Mouse (Mus musculus) myocyte (in vitro differentiated cells): ENCODE measurements around the gene Gm13288.

ENCODE experiments used
- MYOD1 ChIP-seq, 3 experiments: IDR thresholded peaks; one replicate each; pipeline ENCODE4 v1.6.1; 2011; ENCODE audit warnings: control low read depth in 2 of 3, low read depth in 2 of 3, mild to moderate bottlenecking in 2 of 3, moderate library complexity in 1 of 3; ENCODE audit not compliant: insufficient read length in 2 of 3, control insufficient read depth in 1 of 3
- POLR2A ChIP-seq: IDR thresholded peaks from one replicate; pipeline ENCODE4 v1.6.1; 2011; ENCODE audit warnings: low read depth, mild to moderate bottlenecking, control low read depth, moderate library complexity; ENCODE audit not compliant: insufficient read length
- TCF12 ChIP-seq: IDR thresholded peaks from one replicate; pipeline ENCODE4 v1.6.1; 2011; ENCODE audit warnings: mild to moderate bottlenecking, control low read depth; ENCODE audit not compliant: poor library complexity, insufficient read depth, severe bottlenecking

DNA sequence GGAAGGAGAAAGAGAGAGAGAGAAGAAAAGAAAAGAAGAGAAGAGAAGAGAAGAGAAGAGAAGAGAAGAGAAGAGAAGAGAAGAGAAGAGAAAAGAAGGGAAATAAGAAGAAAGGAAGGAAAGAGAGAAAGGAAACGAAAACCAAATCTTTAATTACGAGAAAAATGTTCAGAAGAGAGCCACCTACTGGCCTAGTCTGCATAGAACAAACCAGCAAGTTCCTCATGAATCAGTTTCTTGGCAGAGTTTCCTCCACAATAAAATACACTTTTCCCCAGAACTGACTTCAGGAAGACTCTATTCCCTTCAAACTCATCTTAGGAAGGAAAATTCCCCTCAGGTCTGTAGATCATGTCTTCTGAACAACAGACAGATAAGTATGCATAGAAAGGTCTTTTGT, 40.0 kb downstream of the Gm13288 start:
- TF ChIP-seq POLR2A (no peak), TCF12 (no peak), MYOD1 (IDR thresholded peaks at IDR 0.05; ENCODE audit: control insufficient read depth in 1 of 3, insufficient read length in 2 of 3, low read depth in 2 of 3) (no peak)
